Mouse (Mus musculus) E14TG2a.4 (cell line): ENCODE measurements at regions not wholly inside any gene's neighbourhood (a gene's known extent, or its start where the extent isn't known, plus 50 kb on each side); places are given as distances from the start of the nearest gene placed in this dataset.

Experiments used
- CTCF ChIP-seq: conservative IDR thresholded peaks from 2 replicates; pipeline ENCODE4 v1.5.1; 2014; ENCODE audit warnings: low read length
- NANOG ChIP-seq: IDR thresholded peaks from 2 replicates; pipeline ENCODE4 v1.6.1; 2014; ENCODE audit warnings: borderline replicate concordance, low read length, mixed read lengths
- POU5F1 ChIP-seq: IDR thresholded peaks from 2 replicates; pipeline ENCODE4 v1.6.1; 2014; ENCODE audit warnings: low read length, borderline replicate concordance

DNA sequence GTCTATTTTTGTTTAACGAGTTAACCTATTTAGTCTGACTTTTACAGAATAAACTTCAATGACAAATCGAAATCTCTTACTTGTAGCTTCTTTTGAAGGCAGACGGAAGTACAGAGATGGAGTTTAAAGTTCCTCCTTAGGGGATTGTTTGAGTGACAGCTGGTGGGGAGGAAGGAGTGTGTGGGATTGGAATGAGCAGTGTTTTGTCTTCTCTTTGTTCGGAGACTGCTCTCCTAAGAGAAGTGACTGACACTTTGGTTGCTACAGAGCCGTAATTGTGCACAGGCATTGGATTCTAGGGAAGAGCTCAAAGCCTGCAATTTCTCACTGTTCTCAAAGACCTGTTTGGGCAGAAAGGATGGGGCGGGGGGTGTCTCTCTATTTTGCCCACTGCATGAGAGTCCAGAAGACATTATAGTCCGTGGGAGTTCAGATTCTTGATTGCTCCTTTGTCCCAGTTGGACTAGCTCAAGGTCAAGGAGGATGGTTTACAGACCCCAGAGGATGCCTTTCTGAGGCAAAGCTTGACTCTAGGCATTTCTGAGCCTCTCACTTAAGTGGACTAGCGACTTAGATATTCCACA, 327.0 kb upstream of the Api5 start:
- TF ChIP-seq CTCF (no peak), NANOG (peak; percentile 45; the same call in 1 of the 2 replicates), POU5F1 (no peak)
